Mouse (Mus musculus): Measurements from ENCODE around the gene Zfp46. TPM values are rescaled to one million over a fixed set of nuclear protein-coding genes. Genes with fewer than 3 reads are reported as not detected.

The Zfp46 gene
- polyA plus RNA-seq, 2 experiments, result 30.2 to 39.6 TPM

DNA sequence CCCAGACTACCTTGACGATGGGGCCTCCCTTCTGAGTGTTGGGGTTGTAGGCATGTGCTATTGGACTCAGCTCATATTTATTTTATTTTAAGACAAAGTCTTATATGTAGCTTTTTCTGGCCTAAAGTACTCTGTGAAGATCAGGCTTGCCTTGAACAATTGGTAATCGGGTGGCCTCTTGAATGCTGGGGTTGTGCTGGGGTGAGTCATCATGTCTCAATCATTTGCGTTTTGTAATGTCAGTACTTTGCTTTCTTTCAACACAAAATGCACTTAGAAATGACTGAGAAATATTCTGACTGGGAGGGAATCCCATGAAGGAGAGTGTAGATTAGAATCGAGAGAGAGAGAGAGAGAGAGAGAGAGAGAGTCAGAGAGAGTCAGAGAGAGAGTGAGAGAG is 35.5 kb downstream of the Zfp46 start:
- H3K9me3 ChIP-seq (ENCODE audit: control insufficient read depth, low read length), result no peaks in the 10 kb centered on the region
- no peak overlapping the region for H3K9ac ChIP-seq (ENCODE audit: low read depth, low read length, severe bottlenecking)
- no peak for TF ChIP-seq POLR2A (IDR thresholded peaks at IDR 0.05; ENCODE audit: borderline replicate concordance, extremely low read depth, insufficient read depth, insufficient read length)
- 0 out of 2 replicates have a peak, but pooled peaks cover 1% of the 10 kb centered on the region for H3K4me1 ChIP-seq (ENCODE audit: control insufficient read depth, insufficient read depth, low read length)
- H3K4me2 ChIP-seq (replicated peaks; ENCODE audit: low read depth, low read length, severe bottlenecking), result no peak overlapping the region
- peaks cover 79% of the 10 kb centered on the region for H3K36me3 ChIP-seq (ENCODE audit: control insufficient read depth, insufficient read depth, low read length)
- 88% methylated on average over 4 of the region's 4 CpGs for WGBS
- H3K27me3 ChIP-seq (ENCODE audit: control insufficient read depth, insufficient read depth, low read length), result no peaks in the 10 kb centered on the region
- no peak for DNase-seq (ENCODE audit: low spot score)
- no peak overlapping the region for H3K27ac ChIP-seq (replicated peaks; ENCODE audit: low read depth, low read length)
- no peak for ATAC-seq (ENCODE audit: low FRiP score, low read depth)
- no peak overlapping the region for H3K4me3 ChIP-seq (replicated peaks; ENCODE audit: low read length)

DNA sequence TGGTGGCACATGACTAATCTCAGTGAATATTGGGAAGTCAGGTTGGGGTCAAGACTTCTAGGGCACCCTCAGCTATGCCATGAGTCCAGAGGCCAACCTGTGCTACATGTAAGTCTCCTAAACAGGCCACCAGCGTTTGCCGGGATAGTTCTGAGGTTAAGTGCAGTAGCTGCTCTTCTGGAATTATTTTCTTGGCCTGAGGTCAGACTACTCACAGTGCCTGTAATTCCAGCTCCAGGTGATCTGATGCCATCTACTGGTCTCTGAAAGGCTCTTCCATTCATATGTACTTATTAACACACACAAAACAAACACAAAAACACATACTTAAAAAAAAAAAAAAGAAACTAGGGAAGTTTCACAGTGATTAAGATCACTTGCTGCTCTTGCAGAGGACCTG is 39.7 kb downstream of the Zfp46 start:
- no peak for TF ChIP-seq POLR2A (IDR thresholded peaks at IDR 0.05; ENCODE audit: borderline replicate concordance, extremely low read depth, insufficient read depth, insufficient read length)

DNA sequence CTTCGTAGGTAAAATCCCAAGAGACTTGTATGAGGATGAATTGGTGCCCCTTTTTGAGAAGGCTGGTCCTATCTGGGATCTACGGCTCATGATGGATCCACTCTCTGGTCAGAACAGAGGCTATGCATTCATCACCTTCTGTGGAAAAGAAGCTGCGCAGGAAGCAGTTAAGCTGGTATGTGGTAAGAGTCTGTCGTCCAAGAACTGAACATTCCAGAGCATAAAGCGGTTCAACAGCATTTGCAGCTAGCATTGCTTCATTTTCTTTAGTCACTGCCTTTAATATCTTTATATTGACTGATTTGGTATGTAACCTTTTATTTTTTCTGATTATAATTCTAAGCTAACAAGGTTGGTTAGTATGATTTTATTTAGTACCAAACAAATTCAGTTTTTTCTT is 42.8 kb downstream of the Zfp46 start:
- ATAC-seq (ENCODE audit: low FRiP score, low read depth), result no peak
- H3K27ac ChIP-seq (replicated peaks; ENCODE audit: low read depth, low read length), result no peak overlapping the region
- DNase-seq (ENCODE audit: low spot score), result no peak
- WGBS, result 78% methylated on average over 5 of the region's 5 CpGs
- no peaks in the 10 kb centered on the region for H3K4me1 ChIP-seq (ENCODE audit: control insufficient read depth, insufficient read depth, low read length)
- TF ChIP-seq POLR2A (IDR thresholded peaks at IDR 0.05; ENCODE audit: borderline replicate concordance, extremely low read depth, insufficient read depth, insufficient read length), result no peak
- no peak overlapping the region for H3K9ac ChIP-seq (ENCODE audit: low read depth, low read length, severe bottlenecking)
- no peaks in the 10 kb centered on the region for H3K27me3 ChIP-seq (ENCODE audit: control insufficient read depth, insufficient read depth, low read length)
- H3K9me3 ChIP-seq (ENCODE audit: control insufficient read depth, low read length), result no peaks in the 10 kb centered on the region
- H3K4me2 ChIP-seq (replicated peaks; ENCODE audit: low read depth, low read length, severe bottlenecking), result no peak overlapping the region
- H3K36me3 ChIP-seq (ENCODE audit: control insufficient read depth, insufficient read depth, low read length), result peaks cover 77% of the 10 kb centered on the region
- H3K4me3 ChIP-seq (replicated peaks; ENCODE audit: low read length), result no peak overlapping the region

More for the DNA sequence above, 39.7 kb downstream of the Zfp46 start:
- Histone ChIP-seq H3K27ac (replicated peaks; ENCODE audit: low read depth, low read length) (no peak overlapping the region), H3K9ac (ENCODE audit: low read depth, low read length, severe bottlenecking) (no peak overlapping the region), H3K9me3 (ENCODE audit: control insufficient read depth, low read length) (no peaks in the 10 kb centered on the region), H3K27me3 (ENCODE audit: control insufficient read depth, insufficient read depth, low read length) (no peaks in the 10 kb centered on the region), H3K4me3 (replicated peaks; ENCODE audit: low read length) (no peak overlapping the region), H3K36me3 (ENCODE audit: control insufficient read depth, insufficient read depth, low read length) (peaks cover 79% of the 10 kb centered on the region), H3K4me2 (replicated peaks; ENCODE audit: low read depth, low read length, severe bottlenecking) (no peak overlapping the region), H3K4me1 (ENCODE audit: control insufficient read depth, insufficient read depth, low read length) (no peaks in the 10 kb centered on the region)
- no peak for DNase-seq (ENCODE audit: low spot score)
- 43% methylated on average over 2 of the region's 2 CpGs for WGBS
- ATAC-seq (ENCODE audit: low FRiP score, low read depth), result no peak

DNA sequence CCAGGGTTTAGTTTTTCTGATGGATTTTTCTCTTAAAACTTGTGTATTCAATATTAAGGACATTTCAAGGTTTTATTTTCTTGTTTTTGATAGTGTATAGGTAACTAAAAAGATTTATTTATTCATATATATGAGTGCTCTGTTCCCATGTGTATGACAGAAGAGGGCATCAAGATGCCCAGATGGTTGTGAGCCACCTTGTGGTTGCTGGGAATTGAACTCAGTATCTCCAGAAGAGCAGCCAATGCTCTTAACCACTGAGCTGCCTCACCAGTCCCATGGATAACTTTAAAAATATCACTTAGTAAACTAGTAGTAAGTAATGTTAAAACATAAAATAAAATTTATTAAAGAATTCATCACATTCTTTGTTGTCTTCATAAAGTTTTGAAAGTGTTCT is 43.6 kb downstream of the Zfp46 start:
- TF ChIP-seq POLR2A (IDR thresholded peaks at IDR 0.05; ENCODE audit: borderline replicate concordance, extremely low read depth, insufficient read depth, insufficient read length), result no peak
- peaks cover 78% of the 10 kb centered on the region for H3K36me3 ChIP-seq (ENCODE audit: control insufficient read depth, insufficient read depth, low read length)
- H3K27me3 ChIP-seq (ENCODE audit: control insufficient read depth, insufficient read depth, low read length), result no peaks in the 10 kb centered on the region
- H3K9me3 ChIP-seq (ENCODE audit: control insufficient read depth, low read length), result no peaks in the 10 kb centered on the region
- DNase-seq (ENCODE audit: low spot score) (no peak), ATAC-seq (ENCODE audit: low FRiP score, low read depth) (no peak)
- no peaks in the 10 kb centered on the region for H3K4me1 ChIP-seq (ENCODE audit: control insufficient read depth, insufficient read depth, low read length)
- H3K27ac ChIP-seq (replicated peaks; ENCODE audit: low read depth, low read length), result no peak overlapping the region
- H3K9ac ChIP-seq (ENCODE audit: low read depth, low read length, severe bottlenecking), result no peak overlapping the region
- H3K4me2 ChIP-seq (replicated peaks; ENCODE audit: low read depth, low read length, severe bottlenecking), result no peak overlapping the region
- H3K4me3 ChIP-seq (replicated peaks; ENCODE audit: low read length), result no peak overlapping the region

DNA sequence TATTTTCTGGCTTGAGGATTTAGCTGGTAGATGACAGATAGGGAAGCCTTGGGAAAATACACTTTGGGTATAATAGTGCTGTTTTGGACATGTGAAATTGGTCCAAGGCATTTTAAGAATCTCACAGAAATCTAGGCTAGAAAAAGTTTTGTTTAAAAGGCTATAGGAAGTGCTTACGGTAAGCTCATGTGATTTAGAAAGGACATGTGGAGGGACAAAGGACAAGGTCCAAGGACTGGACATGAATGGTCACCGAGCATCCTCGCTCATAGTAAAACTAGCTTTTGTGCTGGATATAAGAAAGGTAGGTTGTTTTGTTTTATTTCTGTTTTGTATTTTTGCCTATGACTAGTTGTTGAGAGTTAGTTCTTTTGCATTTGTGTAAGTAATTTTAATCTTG is 47.2 kb downstream of the Zfp46 start:
- WGBS, result 95% methylated on average over 3 of the region's 3 CpGs
- H3K4me2 ChIP-seq (replicated peaks; ENCODE audit: low read depth, low read length, severe bottlenecking), result no peak overlapping the region

DNA sequence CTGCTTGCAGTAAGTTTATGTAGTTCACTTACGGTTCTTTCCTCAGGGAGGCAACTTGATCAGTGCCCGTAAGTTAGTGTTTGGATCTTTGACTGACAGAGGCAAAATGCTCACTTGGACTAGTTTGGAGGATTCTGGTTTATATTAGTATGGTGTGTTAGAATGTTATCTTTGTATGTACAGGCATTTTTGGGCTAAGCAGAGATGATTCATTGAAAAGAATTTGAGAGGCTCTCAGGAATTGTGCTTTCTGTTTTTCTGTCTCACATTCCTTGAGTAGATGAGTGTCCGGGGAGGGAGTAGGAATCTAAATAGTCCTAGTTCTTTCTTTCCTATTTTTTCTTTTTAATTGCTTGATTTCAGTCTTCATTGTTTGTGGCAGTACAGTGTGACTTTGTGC is 48.7 kb downstream of the Zfp46 start:
- Histone ChIP-seq H3K4me2 (replicated peaks; ENCODE audit: low read depth, low read length, severe bottlenecking) (no peak overlapping the region), H3K27me3 (ENCODE audit: control insufficient read depth, insufficient read depth, low read length) (no peaks in the 10 kb centered on the region), H3K36me3 (ENCODE audit: control insufficient read depth, insufficient read depth, low read length) (peaks cover 76% of the 10 kb centered on the region), H3K9me3 (ENCODE audit: control insufficient read depth, low read length) (no peaks in the 10 kb centered on the region), H3K27ac (replicated peaks; ENCODE audit: low read depth, low read length) (no peak overlapping the region), H3K9ac (ENCODE audit: low read depth, low read length, severe bottlenecking) (no peak overlapping the region), H3K4me3 (replicated peaks; ENCODE audit: low read length) (no peak overlapping the region), H3K4me1 (ENCODE audit: control insufficient read depth, insufficient read depth, low read length) (no peaks in the 10 kb centered on the region)
- no peak for DNase-seq (ENCODE audit: low spot score)
- no peak for TF ChIP-seq POLR2A (IDR thresholded peaks at IDR 0.05; ENCODE audit: borderline replicate concordance, extremely low read depth, insufficient read depth, insufficient read length)
- 87% methylated on average over 3 of the region's 3 CpGs for WGBS
- no peak for ATAC-seq (ENCODE audit: low FRiP score, low read depth)

More for the DNA sequence above, 47.2 kb downstream of the Zfp46 start:
- Histone ChIP-seq H3K27ac (replicated peaks; ENCODE audit: low read depth, low read length) (no peak overlapping the region), H3K9ac (ENCODE audit: low read depth, low read length, severe bottlenecking) (no peak overlapping the region), H3K4me1 (ENCODE audit: control insufficient read depth, insufficient read depth, low read length) (no peaks in the 10 kb centered on the region), H3K4me3 (replicated peaks; ENCODE audit: low read length) (no peak overlapping the region), H3K27me3 (ENCODE audit: control insufficient read depth, insufficient read depth, low read length) (no peaks in the 10 kb centered on the region), H3K36me3 (ENCODE audit: control insufficient read depth, insufficient read depth, low read length) (peaks cover 74% of the 10 kb centered on the region), H3K9me3 (ENCODE audit: control insufficient read depth, low read length) (no peaks in the 10 kb centered on the region)
- ATAC-seq (ENCODE audit: low FRiP score, low read depth) (no peak), DNase-seq (ENCODE audit: low spot score) (no peak)
- TF ChIP-seq POLR2A (IDR thresholded peaks at IDR 0.05; ENCODE audit: borderline replicate concordance, extremely low read depth, insufficient read depth, insufficient read length), result no peak

Data from limb, embryonic 14.5 days (tissue).